Mouse (Mus musculus) frontal cortex, adult (tissue): ENCODE measurements around the gene A730061H03Rik.

Source experiments
- ATAC-seq: cut with Nextera tagmentation; 2 replicates; pipeline ENCODE4 v1.9.2; 2017; ENCODE audit warnings: mild to moderate bottlenecking, moderate library complexity, mixed read lengths; ENCODE audit not compliant: low TSS enrichment

Gene A730061H03Rik

GRCm38 (mm10) chr14:55551347-55551746 is 8.9 kb downstream of the A730061H03Rik start:
- ATAC-seq: no peak

DNA sequence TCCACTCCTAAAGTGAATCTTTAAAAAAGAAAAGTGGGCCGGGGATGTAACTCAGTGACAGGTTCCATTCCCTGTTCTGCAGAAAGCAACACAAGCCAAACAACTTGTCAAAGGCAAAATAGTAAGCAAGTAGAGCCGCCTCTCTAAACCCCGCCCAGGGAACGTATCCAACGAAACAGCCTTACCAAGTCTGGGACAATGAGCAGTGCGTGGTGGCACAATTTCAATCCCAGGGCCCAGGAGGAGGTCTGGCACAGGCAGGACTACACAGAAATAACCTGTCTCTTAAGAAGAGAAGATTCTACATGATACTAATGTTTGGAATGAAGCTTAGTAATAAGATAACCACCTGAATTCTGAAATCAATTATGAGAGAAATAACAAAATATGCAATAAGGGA is 10.0 kb downstream of the A730061H03Rik start:
- ATAC-seq: no peak

- ATAC-seq: no peak
Measured at GRCm38 (mm10) chr14:55544334-55544733, 15.9 kb downstream of the A730061H03Rik start.

DNA sequence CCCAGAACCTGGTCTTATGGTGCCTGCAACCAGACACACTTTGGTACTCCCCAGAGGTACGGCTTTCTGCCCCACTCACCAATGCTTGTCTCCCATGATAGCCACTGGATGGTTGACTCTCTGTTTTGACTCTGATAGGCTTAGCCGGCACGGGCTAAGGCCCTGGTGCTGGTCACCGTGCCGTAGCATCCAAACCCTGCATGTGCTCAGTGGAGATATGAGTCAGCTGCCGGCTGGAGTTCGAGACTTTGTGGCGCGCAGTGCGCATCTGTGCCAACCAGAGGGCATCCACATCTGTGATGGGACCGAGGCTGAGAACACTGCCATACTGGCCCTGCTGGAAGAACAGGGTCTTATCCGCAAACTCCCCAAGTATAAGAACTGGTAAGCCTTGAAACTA is 17.9 kb downstream of the A730061H03Rik start:
- no peak for ATAC-seq

DNA sequence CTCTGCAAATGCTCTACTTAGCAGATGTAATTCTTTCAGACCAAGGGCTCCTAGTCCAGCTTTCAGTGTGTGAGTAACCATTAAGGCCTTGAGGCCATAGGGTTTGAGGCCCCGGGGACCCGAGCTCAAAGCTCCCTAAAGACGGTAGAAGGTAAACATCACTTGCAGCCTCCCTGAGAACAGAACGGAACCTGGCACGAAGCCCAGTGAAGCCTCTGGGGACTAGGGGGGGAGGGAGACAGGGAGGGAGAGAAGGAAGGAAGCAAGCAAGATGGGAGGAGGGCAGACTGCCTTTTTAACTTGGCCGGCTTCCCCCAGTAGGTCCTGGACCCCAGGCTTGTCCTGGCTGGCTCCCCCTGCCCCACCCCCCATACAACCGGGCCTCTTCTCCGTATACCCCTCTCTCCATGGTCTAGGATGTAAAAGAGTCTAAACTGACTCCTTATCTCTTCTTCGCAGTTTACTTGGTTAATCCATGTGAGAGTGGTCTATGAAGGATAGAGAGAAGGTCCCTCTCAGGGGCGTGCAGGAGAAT is 19.4 kb downstream of the A730061H03Rik start:
- peak; percentile 45 for ATAC-seq

DNA sequence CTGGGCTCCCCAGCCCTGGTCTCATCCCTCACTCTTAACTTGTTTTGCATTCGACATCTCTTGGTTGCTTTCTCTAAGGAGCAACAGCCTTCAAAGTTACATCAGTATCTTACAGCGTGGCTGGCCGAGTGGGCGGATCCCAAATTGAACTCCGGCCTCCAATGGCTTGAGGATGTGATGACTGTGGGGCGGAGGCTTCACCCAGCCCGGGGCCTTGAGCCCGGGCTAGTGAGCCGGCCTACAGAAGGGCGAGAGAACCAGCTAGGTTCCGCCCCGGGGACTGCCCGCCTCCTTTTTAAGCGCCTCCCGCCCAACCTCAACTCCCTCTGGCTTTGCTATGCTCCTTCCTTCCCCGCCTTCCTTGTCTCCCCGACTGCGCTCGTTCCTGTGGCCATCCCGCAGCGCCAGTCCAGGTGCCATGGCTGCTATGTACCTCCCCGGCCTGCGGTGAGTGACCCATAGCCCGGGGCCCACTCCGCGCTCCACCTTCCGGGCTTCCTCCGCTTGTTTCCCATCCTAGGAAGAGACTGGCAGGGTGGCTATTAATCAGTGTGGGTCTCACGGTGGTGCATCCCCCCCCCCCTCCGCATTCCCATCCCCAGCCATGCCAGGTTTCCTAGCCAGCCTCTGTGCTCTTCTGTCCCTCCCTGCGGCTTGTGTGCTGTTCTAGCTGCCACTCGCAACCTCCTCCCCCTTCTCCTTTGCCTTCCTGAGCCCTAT is 20.0 kb downstream of the A730061H03Rik start, which contains the start of gene Pck2:
Gene Pck2, plus strand, starts transcription at position 200 of the 720 bp plus-strand sequence.
- ATAC-seq: peak; percentile 83

DNA sequence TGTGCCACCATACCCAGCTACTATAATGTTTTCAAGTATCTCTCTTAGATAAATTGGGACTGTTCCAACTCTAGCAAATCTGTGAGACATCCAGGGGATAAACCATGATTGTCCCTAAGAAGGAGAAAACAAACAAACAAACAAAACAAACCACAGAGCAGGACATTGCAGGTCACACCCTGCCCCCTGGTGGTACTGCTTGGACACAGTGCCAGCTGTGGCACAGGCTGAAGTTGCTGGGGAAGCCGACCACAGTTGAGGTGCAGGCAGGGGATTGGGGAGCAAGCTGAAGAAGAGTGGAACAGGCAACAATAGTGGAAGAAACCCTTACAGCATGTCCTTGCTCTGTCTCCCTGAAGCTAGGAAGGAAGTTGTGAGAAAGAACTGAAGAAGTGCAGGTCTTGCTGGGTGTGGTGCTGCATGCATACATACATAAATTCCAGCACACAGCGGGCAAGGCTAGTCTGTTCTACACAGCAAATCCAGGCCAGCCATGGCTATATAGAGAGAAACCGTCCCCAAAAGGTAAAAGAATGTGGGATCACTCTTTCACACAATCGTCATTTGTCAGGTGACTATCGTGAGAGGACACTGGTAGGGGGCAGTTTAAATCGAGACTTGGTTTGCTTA is 24.0 kb downstream of the A730061H03Rik start:
- no peak for ATAC-seq

DNA sequence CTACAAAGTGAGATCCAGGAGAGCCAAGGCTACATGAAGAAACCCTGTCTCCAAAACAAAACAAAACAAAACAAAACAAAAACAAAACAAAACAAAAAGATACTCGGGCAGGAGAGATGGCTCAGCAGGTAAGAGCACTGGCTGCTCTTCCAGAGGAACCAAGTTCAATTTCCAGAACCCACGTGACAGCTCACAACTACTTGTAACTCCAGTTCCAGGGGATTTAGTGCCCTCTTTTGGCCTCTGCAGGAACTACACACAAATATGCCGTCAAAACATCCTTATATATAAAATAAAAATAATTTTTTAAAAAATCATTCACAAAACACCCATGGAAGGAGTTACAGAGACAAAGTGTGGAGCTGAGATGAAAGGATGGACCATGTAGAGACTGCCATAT is 32.3 kb downstream of the A730061H03Rik start:
- no peak for ATAC-seq

GRCm38 (mm10) chr14:55526674-55527073 is 33.5 kb downstream of the A730061H03Rik start:
- no peak for ATAC-seq

GRCm38 (mm10) chr14:55524785-55525184 is 35.4 kb downstream of the A730061H03Rik start, which contains the start of gene Nrl:
Gene Nrl (minus strand): TSS chr14:55524981.
- no peak for ATAC-seq

DNA sequence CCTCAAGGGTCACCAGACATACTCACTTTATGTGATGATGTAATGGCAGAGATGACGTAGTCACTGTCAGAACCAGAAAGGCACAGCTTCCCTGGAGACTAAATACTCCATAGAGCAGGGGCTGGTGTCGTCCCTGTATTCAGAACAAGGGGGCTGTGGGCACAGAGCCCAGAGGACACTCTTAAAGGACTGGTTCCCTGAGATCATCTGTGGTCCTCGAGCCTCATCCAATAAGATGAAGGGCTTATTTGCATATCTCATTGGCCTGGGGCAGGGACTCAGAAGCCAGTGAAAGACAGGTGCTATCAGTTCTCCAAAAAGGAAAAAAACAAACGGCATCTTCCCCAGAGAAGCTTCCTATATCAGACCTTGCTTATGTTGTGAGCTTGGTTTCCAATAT is 36.1 kb downstream of the A730061H03Rik start:
- no peak for ATAC-seq

DNA sequence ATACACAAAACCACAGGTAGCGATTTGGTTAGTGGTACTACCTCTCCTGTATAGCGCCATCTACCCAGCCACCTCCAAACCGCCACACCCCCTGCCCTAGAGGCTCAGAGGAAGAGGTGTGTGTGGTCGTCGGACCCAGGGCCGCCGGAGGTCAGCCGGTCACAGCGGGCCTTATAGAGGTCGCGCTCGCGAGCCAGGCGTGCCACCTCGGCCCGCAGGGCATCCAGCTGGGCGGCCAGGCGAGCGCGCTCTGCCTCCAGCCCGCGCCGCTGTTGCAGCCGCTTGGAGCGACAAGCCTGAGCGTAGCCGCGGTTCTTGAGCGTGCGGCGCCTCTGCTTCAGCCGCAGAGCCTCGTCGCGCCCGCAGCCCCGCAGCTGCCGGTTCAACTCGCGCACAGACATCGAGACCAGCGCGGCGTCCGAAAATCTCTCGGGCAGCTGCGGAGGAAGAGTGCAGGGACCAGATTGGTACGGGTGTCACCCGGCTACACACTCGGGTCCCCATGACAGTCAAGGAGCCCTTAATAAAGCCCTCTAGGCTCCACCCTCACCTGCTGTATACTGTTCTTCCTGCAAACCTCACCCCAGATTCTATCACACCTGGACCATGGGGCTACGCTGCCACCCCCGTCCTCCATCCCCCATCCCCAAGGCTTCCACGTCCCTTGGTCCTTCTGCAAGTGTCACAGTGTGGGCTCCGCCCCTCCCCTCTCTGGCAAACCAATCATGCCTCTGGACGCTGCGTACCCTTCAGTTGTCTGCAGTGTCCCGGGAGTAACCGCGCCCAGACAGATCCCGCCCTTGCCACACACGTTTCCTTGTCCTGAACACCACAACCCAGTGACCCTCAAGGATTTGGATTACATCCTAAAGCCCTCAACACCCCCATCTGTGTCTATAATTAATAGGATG is 39.5 kb downstream of the A730061H03Rik start:
- ATAC-seq: peak; percentile 41

- ATAC-seq: 0 out of 2 replicates have a peak, but pooled peaks have one; percentile 11
Measured at GRCm38 (mm10) chr14:55519604-55520003, 40.6 kb downstream of the A730061H03Rik start.

- peak; percentile 68 for ATAC-seq
Measured at GRCm38 (mm10) chr14:55518897-55519296, 41.3 kb downstream of the A730061H03Rik start.

GRCm38 (mm10) chr14:55515846-55516245 is 44.4 kb downstream of the A730061H03Rik start:
- no peak for ATAC-seq

DNA sequence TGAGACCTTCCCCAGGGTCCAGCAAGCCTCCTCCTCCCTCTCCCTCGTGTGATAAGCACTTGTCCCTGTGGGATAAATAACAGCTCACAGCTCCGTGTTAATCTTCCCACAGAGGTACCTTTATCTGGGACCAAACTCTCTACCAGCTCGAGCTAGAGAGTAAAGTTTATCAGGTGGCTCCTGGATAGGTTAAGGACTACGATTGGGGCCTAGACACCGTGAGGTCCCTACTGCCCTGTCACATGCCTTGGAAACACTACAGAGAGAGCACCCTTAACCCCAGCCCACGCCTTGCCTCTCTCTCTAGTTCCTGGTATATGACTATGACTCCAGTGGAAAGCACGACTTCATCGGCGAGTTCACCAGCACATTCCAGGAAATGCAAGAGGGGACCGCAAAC is 46.3 kb downstream of the A730061H03Rik start:
- ATAC-seq: no peak

DNA sequence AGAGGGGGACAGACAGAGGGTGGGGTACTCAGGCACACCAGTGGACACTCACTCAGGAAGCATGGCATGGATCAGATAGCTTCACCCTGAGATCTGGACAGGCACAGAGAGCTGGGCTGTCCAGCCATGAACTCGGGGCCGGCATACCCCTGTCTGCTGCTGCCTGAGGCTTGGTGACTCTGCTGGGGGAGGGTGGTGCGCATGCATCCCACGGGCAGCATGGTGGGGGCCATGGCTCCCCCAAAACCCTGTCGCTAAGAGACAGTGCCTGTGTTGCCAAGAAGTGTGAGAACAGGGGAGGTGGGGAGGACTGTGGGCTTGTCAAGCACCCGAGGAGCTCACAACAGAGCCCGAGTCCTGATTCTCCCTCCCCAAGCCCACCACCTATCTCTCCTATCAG is 49.2 kb downstream of the A730061H03Rik start:
- ATAC-seq: peak; percentile 60

DNA sequence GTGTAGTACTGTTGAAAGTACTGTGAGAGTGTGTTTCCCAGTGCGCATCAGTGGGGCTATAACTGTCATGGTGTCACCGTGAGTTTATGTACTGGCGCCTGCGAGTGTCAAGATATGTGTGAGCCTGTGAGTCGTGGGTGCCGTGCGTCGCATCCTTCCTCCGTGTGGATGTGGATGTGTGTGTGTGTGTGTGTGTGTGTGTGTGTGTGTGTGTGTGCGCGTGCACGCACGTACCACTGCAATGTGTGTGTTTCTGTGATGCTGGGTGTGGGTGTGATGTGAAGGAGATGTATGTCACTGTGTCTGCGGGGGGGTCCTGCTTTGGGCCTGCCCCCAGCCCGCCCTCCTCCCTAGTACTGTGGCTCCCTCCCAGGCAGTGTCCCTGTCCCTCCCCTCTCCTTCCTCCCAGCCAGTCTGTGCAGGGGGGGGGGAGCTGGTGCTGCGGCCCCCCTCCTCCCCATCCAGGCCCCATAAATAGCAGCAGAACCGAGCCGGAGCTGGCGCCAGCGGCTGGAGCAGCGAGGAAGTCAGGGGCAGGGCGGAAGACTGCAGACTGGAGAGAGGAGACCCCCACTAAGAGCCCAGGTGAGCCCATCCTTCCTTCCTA is 50.0 kb downstream of the A730061H03Rik start, which contains the start of gene Cpne6:
Gene Cpne6, plus strand, starts transcription at position 321 of the 607 bp plus-strand sequence.
- peak; percentile 56 for ATAC-seq
